Mouse (Mus musculus): Measurements from ENCODE around the gene Gm10638. TPM values are rescaled to one million over a fixed set of nuclear protein-coding genes. Genes with fewer than 3 reads are reported as not detected.

Gene Gm10638
- total RNA-seq, 2 experiments from 2014 or later = 2.6 to 4.5 TPM

DNA sequence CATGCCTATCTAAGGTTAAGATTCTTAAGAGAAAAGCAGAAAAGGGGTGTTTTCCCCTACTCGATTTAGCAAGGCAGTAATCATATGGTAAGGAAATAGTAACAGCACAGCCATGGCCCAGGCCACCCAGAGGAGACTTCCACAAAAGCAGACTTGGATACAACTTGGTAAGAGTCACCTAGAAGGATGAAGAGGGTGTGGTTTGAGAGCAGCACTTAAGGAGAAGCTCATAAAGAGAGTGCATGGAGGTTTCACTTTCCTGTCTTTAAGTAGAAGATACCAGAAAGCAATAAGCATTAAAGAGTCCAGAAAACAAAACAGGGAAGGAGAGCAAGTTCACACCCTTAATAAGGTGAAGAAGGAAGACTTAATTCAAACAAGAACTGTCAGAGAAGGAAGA, 10.5 kb upstream of the Gm10638 start:
- no peak for DNase-seq (ENCODE audit: low spot score in 2 of 2)

DNA sequence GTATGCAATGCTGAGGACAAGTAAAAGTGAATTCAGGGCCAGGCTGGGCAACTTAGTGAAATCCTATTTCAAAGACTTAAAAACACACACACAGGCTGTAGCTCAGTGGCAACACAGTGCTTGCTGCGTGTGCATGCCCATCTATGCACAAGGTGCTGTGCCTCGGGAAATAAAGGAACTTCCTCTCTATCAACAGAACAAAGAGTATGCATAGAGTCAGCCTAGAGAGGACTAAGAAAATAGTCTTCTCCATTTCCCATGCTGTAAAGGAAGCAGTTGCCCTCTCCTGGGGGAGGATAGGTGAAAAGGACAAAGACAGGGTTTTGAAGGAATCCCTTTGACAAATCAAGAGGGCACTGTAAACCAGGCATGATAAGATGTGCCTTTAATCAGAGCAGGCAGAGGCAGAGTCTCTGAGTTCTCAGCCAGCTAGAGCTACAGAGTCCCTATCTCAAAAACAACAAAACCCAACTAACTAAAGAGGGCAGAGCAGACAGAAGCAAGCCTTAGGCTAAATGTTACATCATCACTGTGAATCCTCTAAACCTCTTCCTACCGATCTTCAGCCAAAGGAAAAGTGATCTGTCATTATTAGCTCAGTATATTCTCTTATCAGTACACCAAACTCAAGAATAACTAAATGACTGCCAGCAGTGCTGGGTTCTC, 9.9 kb upstream of the Gm10638 start:
- DNase-seq (ENCODE audit: low spot score in 2 of 2) = no peak

DNA sequence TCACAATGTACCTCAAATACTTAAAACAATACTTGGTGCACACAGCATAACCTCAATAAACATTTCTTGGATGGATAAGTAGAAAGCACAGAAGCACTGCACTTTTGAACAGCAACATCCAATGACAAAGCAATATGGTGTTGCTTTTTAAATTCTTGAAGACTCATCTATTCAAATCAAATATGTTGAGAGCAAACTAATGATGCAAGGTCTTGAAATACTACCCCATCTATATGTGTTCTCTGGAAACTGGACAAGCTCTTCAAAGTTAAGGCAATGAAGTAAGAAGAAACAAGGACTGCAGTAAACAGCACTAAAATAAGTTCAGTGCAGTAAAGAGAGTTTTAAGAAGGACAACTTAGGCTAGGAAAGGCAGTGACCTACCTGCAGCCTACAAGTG, 4.6 kb upstream of the Gm10638 start:
- no peak for DNase-seq (ENCODE audit: low spot score in 2 of 2)

DNA sequence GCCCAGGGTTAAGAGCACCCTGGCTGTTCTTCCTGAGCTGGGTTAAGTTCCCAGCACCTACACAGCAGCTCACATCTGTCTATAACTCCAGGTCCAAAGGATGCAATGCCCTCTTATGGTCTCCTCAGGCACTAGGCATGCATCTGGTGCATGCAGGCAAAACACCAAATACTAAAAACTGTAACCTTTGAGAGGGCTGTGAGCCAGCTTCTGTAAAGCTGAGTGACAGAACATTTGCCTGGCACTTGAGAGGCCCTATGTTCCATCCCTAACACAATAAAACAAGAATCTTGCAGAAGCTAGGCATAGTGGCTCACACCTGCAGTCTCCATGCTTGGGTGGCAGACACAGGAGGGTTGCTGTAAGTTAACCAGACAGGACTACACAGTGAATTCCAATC, 3.9 kb upstream of the Gm10638 start:
- no peak for DNase-seq (ENCODE audit: low spot score in 2 of 2)

DNA sequence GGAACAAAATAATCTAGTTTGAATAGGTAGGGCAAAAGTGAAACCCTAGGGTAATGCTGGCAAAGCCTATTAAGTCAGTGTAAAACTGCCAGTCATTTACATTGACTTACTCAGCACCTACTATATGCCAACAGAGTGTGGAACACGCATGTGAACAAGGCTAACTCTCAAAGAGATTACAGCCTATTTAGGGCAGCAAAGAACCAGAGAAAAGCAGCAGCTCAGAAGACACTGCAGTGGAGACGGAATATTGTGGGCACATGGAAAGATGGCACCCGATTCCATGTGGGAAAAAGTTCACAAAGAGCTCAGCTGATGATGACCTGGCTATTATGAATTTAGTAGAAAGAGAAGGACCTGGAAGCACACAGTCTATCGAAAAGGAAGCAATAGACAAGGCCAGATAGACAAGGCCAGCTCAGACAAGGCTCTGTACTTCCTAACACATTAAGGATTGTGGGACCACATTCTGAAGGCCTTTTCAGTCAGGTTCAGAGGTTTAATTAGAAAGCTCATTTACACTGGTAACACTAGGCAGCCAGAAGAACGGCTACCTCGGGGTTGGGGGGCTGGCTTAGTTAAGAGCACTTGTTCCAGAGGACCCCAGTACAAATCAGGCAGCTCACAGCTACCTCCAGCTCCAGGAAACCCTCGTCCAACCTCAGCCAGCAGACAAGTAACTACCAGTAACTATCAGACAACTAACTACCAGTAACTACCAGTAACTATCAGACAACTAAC, 2.7 kb upstream of the Gm10638 start:
- no peak for DNase-seq (ENCODE audit: low spot score in 2 of 2)

DNA sequence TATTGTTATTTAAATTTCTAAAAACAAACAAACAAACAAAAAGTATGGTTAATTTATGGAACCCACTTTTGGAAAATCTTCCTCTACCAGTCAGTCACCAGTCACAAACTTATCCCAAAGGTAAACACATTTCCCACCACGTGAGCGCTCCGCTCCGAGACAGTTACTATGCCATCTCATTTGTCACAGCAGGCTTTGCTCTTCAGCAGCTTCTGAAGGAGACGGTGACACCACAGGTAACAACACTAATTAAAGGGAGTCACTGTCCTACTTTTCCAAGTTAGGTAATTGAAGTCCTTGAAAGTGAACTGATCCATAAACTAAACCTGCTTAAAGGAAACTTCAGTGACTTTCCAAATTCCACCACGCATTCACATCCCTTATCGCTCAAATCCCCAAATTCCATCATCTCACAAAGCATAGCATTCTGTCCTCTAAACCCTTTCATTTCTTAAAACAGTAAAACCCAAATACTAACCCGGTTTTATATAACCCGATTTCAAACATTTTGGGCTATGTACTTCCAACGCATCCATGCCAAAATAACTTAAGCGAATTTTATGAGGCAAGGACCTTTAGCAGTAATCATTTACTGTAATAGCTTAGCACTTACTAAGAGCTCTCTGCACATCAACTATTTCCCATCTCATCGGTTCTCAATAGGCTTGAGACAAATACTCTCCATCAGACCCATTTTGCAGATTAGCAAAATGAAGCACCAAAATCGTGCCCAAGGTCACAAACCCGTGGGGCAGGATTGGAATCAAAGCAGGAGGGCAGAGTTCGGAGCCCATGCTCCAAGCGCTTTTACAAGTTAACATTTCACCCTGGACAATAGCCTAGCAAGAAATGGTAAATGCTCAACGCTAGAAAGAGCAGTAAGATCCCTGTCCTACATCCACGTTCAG, 932 bp upstream of the Gm10638 start:
- DNase-seq (ENCODE audit: low spot score in 2 of 2) = no peak

DNA sequence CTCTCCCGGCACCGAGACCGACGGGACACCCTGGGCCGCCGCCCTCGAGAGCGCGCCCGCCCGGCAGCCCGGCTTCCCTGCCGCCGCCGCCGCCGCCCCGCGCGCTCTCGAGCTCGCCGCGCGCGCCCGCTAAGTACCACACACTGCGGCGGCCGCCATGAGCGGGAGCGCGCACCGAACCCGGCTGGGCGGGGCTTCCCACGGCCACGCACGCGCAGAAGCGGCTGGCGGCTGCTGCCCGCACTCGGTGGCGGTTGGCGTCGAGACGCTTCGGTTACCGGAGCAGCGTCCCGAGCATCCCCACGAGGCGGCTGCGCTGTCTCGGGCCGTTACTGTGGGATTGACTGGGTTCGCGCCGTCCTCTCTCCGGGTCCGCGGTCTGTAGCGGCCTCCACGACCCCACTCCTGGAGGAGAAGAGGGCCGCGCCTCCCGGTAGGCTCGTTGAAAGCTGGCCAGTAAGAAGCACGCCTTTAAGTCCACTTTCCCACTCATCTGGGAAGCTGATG, 489 bp downstream of the Gm10638 start:
- DNase-seq (ENCODE audit: low spot score in 2 of 2) = peak; percentile 98

DNA sequence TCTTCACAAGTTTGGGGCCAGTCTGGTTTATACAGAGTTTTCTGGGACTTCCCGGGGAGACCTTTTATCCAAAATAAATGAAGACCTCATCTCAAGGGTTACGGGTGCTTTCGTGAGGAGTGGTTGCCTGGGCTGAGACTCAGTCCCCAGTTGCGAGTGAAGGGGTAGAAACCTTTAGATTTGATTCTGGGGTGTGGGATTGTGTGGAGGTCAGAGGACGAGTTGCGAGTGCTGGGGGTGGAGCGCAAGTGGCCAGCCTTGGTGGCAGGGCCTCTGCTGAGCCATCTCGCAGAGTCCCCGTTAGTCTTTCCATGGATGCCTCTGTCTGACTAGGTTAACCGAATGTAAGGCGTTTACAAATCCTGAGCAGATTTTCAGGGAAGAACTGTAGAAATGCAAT, 1.0 kb downstream of the Gm10638 start:
- DNase-seq (ENCODE audit: low spot score in 2 of 2) = peak in 1 of 2 experiments; percentile 38

DNA sequence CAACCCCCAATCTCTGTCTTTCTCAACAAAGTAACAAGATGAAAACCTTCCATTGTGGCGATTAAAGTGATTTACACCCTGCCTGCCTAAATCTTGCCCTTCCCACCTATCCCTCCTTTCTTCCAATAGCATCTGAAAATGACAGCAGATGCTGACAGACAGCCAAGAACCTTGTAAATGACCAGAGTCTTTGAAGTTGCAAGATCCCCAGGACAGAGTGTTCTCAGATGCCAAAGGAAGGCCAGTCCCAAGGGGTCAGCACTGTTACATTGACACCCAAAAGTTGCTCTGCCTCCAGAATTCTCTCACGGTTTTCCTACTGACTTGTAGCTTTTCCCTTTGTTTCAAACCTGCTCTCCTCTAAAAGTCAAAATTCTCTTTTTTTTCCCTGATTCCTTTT, 4.3 kb downstream of the Gm10638 start:
- no peak for DNase-seq (ENCODE audit: low spot score in 2 of 2)

DNA sequence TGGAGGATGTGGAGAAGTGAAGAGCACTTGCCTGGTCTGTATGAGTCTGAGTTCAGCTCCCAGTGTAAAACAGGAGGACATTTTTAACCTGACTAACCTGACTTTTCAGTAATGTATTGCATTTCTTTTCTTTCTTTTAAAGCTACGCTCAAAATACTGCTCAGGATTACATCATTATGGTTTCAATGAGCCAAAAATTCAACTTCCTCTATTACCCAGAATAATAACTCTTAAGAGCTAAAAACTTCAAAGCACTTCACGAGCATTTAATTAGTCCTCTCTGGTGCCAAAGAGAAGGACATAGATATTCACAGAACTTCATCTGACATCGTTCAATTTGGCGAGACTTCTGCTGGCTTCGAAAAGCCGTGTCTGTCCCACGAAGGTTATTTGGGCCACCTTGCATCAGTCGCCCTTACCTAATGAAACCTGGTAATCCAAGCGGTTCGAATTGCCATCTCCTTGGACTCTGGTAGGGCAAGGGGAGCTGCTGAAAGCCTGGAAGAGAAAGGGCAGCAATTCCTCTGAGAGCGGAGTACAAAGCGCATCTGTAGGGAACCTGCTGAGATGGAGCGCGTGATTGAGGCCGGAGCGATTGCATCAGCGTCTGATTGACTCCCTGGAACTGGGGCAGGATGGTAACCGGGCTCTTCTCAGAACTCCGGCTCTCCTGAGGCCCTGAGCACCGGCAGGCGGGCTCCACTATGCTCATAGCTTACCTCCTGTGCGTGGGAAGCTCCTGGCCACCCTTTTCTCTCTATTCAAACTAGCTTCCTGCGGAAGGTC, 11.6 kb downstream of the Gm10638 start:
- no peak for DNase-seq (ENCODE audit: low spot score in 2 of 2)

DNA sequence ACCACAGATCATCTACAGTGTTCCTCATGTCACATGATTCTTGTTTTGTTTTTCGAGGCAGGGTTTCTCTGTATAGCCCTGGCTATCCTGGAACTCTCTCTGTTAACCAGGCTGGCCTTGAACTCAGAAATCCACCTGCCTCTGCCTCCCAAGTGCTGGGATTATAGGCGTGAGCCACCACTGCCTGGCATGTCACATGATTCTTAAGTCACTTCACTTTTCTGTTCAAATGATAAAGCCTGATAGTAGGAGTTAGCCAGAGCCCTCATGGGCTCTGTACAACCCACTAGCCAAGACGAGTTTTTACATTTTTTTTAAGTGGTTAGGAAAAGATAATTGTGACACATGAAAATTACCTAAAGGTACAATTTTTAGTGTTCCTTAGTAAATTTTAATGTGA, 13.2 kb downstream of the Gm10638 start:
- DNase-seq (ENCODE audit: low spot score in 2 of 2) = no peak

DNA sequence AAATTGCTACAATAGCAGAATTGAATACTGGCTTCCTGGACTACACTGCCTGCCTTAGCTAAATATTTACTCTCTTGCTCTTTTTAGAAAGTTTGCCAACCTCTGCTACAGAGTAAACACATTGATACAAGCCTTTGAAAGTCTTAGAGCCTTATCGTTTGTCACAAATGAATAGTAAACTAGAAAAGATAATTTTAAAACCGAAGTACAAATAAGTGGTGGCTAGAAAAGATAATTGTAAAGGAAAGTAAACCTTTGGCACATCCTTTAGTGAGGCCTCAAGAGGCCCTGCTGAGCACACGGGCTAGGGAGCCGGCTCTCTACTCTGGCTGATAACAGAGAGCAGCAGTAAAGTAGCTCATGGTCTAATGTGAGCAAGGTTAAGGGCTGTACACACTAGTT, 13.6 kb downstream of the Gm10638 start:
- no peak for DNase-seq (ENCODE audit: low spot score in 2 of 2)

DNA sequence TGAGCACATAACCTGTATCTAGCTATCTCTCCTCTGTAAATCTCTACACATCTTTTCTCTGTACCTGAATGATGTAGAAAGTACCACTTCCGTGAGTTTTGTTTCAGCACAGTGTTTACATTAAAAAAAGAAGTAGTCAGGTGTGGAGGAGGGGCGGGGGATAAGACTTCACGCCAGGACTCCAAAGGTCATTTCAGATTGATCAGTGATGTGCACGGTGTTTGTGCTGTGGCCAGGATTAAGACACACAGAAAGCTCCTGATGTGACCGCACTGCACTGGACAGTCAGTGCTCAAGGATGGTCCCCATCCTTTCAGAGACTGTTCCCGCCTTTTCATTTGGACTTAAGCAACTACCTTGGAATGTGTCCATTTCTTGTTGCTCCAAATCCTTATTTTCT, 15.2 kb downstream of the Gm10638 start:
- no peak for DNase-seq (ENCODE audit: low spot score in 2 of 2)

DNA sequence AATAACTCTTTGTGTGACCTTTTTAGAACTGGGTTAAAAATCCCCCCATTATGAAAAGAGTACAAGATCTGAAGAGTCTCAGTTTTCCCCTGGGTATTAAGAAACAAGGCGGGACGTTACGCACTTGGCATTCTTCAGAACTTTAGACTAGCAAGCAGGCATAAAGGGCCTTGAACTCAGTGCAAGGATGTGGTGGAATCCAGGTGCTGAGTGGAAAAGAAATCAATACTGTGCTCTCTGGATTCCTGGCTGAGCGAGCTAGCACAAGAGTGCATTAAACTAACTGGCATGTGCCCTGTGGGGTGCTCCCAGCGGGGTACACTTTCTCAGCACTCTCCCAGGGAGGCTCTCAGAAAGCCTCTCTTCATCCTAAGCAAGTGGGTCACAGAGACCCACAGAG, 17.3 kb downstream of the Gm10638 start:
- DNase-seq (ENCODE audit: low spot score in 2 of 2) = no peak

DNA sequence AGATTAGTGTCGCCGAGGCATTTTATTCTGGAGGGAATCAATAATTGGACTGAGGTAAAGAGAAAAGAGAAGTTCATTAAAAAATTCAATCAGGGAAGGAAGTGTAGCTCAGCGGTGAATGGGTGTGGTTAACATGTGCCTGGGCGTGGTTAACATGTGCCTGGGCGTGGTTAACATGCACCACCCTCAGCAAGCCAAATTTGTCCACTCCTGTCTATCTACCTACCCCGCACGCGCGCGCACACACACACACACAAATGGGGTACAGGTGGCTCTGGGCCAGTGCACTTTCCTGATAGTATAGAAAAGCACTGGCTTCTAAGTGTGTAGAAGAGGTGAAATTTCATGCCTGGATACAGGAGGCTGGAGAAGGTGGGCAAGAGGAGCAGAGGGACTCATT, 19.7 kb downstream of the Gm10638 start:
- DNase-seq (ENCODE audit: low spot score in 2 of 2) = no peak

DNA sequence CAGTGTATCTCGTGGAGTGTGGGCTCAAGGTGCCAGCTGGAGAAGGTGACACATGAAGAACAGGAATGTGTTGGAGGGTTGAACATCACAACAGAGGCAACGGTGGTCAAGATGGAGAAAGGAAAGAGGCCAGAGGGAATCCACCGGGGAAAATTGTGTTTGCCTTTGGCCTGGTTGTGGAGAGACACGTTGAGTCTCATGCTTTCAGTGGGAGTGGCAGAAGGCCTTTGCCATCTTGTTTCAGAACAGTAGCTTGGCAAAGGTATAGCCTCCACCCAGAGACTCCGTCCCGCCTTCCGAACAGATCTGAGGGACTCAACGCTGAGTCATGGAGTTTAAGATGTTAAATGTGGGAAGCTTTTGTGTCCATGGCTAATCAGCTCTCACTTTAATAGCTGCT, 20.2 kb downstream of the Gm10638 start:
- no peak for DNase-seq (ENCODE audit: low spot score in 2 of 2)

DNA sequence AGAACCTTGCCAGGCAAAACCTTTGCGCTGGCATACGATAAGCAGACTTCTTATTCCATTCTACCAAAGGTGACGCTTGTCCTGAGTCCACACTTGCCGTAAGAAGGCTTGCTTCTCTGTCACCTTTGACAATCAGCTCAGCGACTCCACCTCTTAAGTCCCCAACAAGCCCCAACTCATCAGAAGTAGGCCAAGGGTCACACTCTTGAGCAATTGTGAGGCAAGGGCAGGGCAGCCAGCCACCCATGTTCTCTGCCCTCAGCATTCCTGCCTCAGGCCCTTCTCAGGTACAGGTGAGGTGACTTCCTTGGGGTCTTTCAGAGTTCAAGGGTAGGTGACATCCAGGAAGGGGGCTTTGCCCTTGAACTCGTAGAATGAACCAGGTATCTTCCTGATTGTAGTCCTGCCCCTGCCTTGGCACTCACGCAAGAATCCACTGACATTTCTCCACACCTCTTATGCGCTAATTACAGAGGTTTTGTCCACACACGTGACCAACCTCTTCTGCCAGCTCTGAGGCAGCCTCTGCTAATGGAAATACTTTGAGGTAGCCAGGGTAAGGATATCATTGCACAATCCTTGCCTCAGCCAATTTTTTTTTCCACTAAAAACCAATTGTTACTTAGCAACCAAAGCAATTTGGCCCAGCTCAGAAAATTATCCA, 21.2 kb downstream of the Gm10638 start:
- DNase-seq (ENCODE audit: low spot score in 2 of 2) = no peak

DNA sequence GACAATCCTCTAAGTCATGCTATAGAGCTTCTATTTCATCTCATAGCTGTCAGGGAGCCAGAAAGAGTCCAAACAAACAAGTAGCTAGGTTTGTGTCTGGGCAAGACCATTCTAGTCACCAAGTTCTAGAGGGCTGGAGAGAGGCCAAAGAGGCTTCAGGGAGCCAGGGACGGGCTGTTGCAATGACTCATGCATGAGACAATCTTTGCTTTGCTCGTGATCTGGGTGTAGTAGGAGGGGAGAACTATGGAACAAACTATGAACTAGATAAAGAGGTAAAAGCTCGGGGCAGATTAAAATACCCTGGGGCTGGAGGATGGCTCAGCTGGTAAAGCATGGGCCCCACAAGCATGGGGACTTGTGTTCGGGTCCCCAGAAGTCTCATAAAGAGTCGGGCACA, 23.0 kb downstream of the Gm10638 start:
- DNase-seq (ENCODE audit: low spot score in 2 of 2) = peak; percentile 51 to 52

DNA sequence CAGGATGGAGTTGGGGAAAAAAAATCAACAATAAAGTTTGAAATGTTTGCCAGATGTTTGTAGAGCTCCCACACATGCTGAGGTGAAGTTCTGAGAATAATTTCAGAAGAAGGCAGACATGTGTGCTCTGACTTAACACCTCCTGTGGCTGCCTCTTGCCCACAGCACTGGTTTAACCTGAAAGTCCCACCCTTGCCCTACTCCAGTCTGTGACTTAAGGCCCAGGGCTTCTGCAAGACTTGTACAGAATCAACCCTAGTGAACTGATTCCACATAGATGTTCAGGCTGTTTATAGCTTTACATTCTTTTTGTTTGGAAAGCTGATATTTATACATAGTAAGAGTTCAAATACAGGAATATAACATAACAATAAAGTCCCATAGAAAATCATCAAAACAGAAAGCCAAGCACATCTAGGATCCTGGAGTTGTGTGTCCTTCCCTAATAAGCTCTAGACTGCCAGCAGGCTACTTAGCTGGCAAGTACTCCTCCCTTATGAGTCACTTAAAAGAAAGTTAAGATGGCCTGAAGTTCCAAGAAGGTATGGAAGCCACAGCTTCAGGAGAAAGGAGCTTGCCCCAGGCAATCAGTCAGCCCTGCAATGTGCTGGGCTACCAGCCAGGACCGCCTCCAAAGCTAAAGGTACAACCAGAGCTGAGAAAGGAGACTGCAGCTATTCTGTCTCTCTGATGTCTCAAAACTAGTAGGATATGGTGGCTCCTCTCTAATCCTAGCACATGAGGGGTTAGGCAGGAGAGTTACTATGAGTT, 24.6 kb downstream of the Gm10638 start:
- no peak for DNase-seq (ENCODE audit: low spot score in 2 of 2)

DNA sequence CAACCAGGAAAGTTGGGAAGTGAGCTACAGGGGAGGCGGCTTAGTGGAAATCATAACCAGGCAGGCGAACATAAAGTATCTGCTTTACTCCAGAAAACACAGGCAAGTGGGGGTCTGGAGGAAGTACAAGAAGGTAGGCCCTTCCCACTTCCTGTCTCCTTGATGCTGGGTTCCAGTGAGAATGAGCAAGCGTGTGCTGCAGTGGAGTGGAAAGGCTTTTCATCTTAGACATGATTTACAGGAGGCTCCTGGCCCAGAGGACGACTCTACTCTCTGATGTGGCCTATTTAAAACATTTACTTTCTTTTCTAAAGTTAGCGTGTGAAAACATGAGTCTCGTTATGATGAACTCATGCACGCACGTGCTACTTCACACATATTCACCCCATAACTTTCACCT, 33.7 kb downstream of the Gm10638 start:
- no peak for DNase-seq (ENCODE audit: low spot score in 2 of 2)

Data from adrenal gland, adult 18-20 months (tissue).